Mouse (Mus musculus) G1E-ER4 (cell line): ENCODE measurements around the gene Chchd4. TPM values are rescaled to one million over a fixed set of nuclear protein-coding genes. Genes with fewer than 3 reads are reported as not detected.

Experiments used
- GATA1 ChIP-seq: IDR thresholded peaks from one replicate; pipeline ENCODE4 v1.8.0; 2012; ENCODE audit warnings: low read length, inconsistent platforms
- polyA plus RNA-seq: library from polyadenylated mRNA; stranded (reverse); fragments of >175 nt; gene quantifications from 2 replicates; pipeline ENCODE4 v1.2.3, GENCODE M21; 2012

The Chchd4 gene
- 18.9 and 20.6 TPM in 2 replicates for polyA plus RNA-seq

DNA sequence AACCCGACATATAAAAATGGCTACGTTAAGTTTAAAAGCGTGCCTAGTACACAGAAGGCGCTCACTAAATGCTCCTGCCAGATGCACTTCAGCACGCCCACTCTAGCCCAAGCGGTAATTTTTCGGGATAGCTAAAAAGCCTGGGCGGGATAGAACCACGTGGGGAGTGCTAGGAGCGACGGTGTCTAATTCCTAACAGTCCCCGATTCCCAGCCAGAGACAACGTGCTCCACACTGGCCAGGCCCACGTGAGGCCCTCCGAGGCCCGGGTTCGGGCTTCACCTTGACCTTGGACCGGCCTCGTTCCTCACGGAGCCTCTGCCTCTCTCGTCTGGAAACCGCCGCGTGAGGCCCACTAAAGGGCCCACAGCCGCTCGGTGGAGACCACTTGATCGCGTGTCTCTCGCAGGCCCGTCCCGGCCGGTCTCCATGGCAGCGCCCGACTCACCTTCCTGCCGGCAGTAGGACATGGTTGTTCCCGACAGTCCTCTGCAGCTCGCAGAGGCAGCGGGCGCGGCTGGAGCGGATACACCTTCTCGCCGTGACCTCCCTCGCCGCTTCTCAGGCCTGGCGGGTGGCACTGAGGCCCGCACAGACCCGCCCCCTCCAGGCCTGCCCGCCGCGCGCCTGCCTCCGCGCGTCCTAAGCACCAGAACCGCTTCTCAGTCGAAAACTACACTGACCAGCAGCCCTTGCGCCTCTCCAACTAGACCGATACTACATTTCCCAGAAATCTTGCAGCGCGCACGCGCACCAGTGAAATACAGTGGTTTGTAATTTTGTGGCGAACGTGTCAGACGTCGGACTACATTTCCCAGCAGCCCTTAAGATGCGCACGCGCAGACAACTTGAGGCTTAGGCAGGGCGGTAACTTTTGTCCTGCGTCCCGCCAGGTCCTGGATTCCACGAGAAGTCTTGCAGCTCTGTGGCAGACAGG, at the start of gene Chchd4, which contains the start of gene Tmem43:
Gene Chchd4 (minus strand): TSS at position 679 of the 937 bp plus-strand sequence.
Gene Tmem43 (plus strand): TSS at position 836 of the 937 bp plus-strand sequence.
- TF ChIP-seq GATA1: no peak

- TF ChIP-seq GATA1: no peak
Measured at GRCm38 (mm10) chr6:91522816-91523215, 49.5 kb upstream of the Chchd4 start.

GRCm38 (mm10) chr6:91518454-91519020, 45.2 kb upstream of the Chchd4 start:
- no peak for TF ChIP-seq GATA1

GRCm38 (mm10) chr6:91515545-91516449, 42.5 kb upstream of the Chchd4 start, which contains the start of the genes Xpc and Lsm3:
Gene Xpc (minus strand): TSS chr6:91515888.
Gene Lsm3 (plus strand): TSS chr6:91515928.
- TF ChIP-seq GATA1: no peak

DNA sequence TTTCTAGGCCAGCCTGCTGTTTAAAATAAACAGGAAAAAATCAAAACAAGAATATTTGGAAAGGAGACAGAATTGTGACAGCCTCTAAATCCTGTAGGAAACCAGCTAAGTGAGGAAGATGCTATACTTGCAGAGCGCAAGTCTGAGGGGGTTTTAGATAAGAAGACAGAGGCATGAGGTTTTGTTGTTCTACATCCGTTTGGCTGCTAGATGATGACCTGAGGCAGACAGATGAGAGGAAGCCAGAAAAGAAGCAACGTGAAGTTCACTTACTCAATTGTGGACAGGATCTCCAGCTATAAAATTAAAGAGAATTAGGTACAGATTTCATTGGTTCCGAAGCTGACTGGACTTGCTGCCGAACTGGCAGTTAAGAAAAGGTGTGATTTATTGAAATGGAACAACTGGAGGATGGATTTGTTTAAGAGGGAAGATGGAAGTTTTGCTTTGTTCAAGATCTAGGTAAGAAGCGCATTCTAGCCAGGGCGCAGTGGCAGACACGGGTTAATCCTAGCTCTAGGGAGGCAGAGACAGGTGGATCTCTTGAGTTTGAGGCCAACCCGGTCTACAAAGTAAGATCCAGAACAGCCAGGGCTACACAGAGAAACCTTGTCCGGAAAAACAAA, 41.5 kb upstream of the Chchd4 start:
- TF ChIP-seq GATA1: no peak

- TF ChIP-seq GATA1: no peak
Measured at GRCm38 (mm10) chr6:91514135-91514534, 40.8 kb upstream of the Chchd4 start.

DNA sequence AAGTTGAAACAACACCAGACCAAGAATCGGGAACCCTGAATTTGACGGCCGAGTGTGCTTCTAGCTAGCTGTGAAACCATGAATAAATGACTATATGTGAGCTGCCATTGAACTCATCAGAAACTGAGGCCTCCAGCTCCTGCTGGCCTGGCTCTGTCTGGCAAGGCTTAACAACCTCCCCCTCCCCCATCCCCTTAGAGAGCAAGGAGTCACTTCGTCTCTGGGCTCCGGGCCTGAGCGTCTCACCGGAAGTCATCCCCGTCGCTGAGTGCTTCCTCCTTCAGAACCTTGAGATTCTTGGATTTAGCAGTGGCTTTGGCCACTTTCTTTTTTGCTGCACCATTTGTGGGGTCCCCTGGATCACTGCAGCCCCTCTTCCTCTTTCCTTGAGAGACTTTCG, 36.9 kb upstream of the Chchd4 start:
- no peak for TF ChIP-seq GATA1

DNA sequence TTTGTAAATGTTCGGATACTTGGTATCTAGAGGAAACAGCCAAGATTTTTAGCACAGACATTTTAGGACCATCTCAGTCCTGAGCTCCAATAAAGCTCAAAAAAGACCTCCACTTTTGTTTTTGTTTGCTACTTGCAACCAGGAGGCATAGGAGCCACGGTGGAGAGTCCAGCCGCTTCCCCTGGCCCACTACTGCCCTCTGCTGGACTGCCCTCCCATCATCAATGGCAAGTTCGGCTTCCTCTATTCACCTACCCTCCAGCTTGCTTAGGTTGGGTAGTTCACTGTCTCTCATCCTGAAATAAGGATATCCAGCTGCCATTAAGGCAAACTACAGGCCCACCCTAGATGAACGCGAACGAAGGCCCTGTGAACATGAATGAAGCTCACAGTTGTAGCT, 36.0 kb upstream of the Chchd4 start:
- no peak for TF ChIP-seq GATA1

GRCm38 (mm10) chr6:91508041-91508440, 34.7 kb upstream of the Chchd4 start:
- TF ChIP-seq GATA1: no peak

- TF ChIP-seq GATA1: no peak
Measured at GRCm38 (mm10) chr6:91506036-91506435, 32.7 kb upstream of the Chchd4 start.

DNA sequence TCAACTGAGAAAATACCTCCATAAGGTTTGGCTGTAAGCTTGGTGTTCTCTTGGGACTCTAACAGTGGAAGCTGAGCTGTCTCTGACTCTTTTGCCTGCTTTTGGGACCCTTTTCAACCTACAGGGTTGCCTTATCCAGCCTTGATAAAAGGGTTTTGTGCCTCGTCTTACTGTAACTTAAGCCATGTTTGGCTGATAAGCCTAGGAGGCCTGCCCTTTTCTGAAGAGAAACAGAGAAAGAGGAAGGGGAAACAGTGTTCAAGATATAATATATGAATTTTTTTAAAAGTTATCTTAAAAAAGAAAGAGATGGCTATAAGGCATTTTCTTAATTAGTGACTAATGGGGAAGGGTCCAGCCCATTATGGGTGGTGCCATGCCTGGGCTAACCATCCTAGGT, 30.0 kb upstream of the Chchd4 start:
- no peak for TF ChIP-seq GATA1

GRCm38 (mm10) chr6:91494526-91494925, 21.2 kb upstream of the Chchd4 start:
- TF ChIP-seq GATA1: no peak

GRCm38 (mm10) chr6:91493053-91493452, 19.7 kb upstream of the Chchd4 start:
- no peak for TF ChIP-seq GATA1

DNA sequence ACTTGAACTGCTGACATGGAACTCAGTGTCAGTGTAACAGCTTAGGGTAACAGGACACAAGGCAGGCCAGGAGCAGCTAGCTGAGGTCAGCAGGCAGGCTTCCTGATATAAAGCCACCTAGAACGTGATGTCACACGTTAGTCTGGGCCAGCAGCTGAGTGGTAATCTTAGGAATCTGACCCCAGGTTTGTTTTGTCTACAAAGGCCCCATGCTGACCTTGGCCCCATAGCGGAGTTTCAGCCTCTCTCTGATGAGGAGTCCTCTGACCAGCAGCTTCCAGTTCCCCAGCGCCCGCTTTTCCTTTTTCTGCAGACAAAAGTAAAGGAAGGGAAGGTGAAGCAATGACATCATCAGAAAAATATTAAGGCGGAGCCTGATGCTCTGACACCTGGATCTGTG, 17.7 kb upstream of the Chchd4 start:
- TF ChIP-seq GATA1: no peak

- TF ChIP-seq GATA1: no peak
Measured at GRCm38 (mm10) chr6:91489872-91490271, 16.5 kb upstream of the Chchd4 start.
